Mouse (Mus musculus) limb, embryonic 10.5 days (tissue): ENCODE measurements at regions not wholly inside any gene's neighbourhood (a gene's known extent, or its start where the extent isn't known, plus 50 kb on each side); places are given as distances from the start of the nearest gene placed in this dataset.
"Not testable (repeated sequence)": the region's sequence is repeated elsewhere in the genome, so short reads cannot be mapped to it uniquely, and the experiment has no call there.

Source experiments
- DNase-seq: peaks from one replicate; pipeline ENCODE4 v3.0.0-alpha.2; 2017; ENCODE audit warnings: low spot score
- H3K27ac ChIP-seq: fragments of 300-500 bp; sonication (generic); 2 replicates; pipeline ENCODE4 v1.5.1; 2016; ENCODE audit warnings: mild to moderate bottlenecking
- H3K27me3 ChIP-seq: fragments of 300-500 bp; sonication (generic); 2 replicates; pipeline ENCODE4 v1.6.1; 2016; ENCODE audit warnings: low read depth, mild to moderate bottlenecking; ENCODE audit not compliant: poor library complexity, severe bottlenecking
- H3K36me3 ChIP-seq: fragments of 300-500 bp; sonication (generic); 2 replicates; pipeline ENCODE4 v1.6.1; 2016; ENCODE audit warnings: mild to moderate bottlenecking, moderate library complexity
- H3K4me1 ChIP-seq: fragments of 300-500 bp; sonication (generic); 2 replicates; pipeline ENCODE4 v1.6.1; 2016
- H3K4me3 ChIP-seq: fragments of 300-500 bp; sonication (generic); 2 replicates; pipeline ENCODE4 v1.5.1; 2016; ENCODE audit warnings: mild to moderate bottlenecking, moderate library complexity
- H3K9me3 ChIP-seq: fragments of 300-500 bp; sonication (generic); replicated peaks from 2 replicates; pipeline ENCODE4 v1.6.1; 2016; ENCODE audit warnings: mild to moderate bottlenecking
- WGBS: fragments of 180-500 bp; shearing (Covaris S2); methylation state at CpG from one replicate; pipeline ENCODE4 v1.1.7; 2016; 5-methylcytosine and 5-hydroxymethylcytosine counted together

DNA sequence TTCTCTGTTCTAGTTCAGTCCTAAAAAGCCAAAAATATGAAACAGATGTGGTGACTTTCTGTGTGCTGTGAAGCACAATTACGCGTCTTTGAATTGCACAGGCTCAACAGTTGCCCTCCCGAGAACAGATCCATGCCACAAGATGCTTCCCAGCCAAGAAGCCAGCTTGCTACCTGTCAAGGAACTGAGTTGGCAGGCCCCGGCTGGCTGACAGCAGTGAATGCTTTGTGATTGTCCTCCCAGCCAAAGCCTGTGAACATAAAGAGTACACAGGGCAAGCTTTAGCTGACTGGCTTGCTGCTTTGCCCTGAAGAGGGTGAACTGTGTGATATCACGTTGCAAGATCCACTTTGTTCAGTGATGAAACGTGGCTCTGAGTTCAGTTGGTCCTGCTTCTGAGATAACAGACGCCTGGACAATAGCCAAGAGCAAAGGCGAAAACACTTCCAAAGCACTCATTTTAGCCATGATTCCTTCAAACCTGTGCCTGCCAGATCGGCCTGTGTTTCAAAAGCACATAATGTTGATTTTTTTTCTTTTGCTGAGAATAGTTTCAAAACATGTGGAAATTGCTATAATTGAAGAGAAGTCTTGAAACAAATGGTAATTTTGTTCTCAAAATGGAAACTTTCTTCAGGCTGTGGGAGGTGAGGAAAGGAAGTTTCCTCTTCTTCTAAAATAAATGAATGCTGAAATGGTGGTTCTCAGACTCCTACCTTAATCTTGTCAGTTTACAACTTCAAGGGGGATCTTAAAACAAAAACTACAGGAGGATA is 173.5 kb upstream of the Arrdc3 start:
- H3K4me3 ChIP-seq: no peak overlapping the region
- H3K9me3 ChIP-seq: no peaks in the 10 kb centered on the region
- peak overlapping the region; percentile 36; the same call in 1 of the 2 replicates for H3K27ac ChIP-seq
- no peaks in the 10 kb centered on the region for H3K27me3 ChIP-seq
- DNase-seq: peak; percentile 36
- H3K4me1 ChIP-seq: peaks cover 13% of the 10 kb centered on the region
- no peaks in the 10 kb centered on the region for H3K36me3 ChIP-seq
- 56% methylated on average over 9 of the region's 9 CpGs for WGBS

GRCm38 (mm10) chr13:80719313-80719712 is 163.9 kb upstream of the Arrdc3 start:
- Histone ChIP-seq H3K27ac (no peak overlapping the region), H3K9me3 (no peaks in the 10 kb centered on the region), H3K4me3 (no peak overlapping the region), H3K4me1 (peaks cover 4% of the 10 kb centered on the region; the same call in 1 of the 2 replicates), H3K36me3 (no peaks in the 10 kb centered on the region), H3K27me3 (no peaks in the 10 kb centered on the region)
- 56% methylated on average over 3 of the region's 3 CpGs for WGBS
- no peak for DNase-seq

- Histone ChIP-seq H3K4me1 (peaks cover 4% of the 10 kb centered on the region; the same call in 1 of the 2 replicates), H3K27me3 (no peaks in the 10 kb centered on the region), H3K36me3 (no peaks in the 10 kb centered on the region), H3K9me3 (no peaks in the 10 kb centered on the region), H3K4me3 (no peak overlapping the region), H3K27ac (no peak overlapping the region)
- no peak for DNase-seq
- 67% methylated on average over 4 of the region's 4 CpGs for WGBS
Observed at GRCm38 (mm10) chr13:80723215-80724006, 159.8 kb upstream of the Arrdc3 start.

- H3K9me3 ChIP-seq: no peaks in the 10 kb centered on the region
- WGBS: 83% methylated on average over 5 of the region's 5 CpGs
Observed at GRCm38 (mm10) chr13:80729202-80729601, 154.0 kb upstream of the Arrdc3 start.

GRCm38 (mm10) chr13:80745991-80746390 is 137.2 kb upstream of the Arrdc3 start:
- Histone ChIP-seq H3K4me3 (no peak overlapping the region), H3K36me3 (no peaks in the 10 kb centered on the region), H3K4me1 (peaks cover 32% of the 10 kb centered on the region), H3K9me3 (no peaks in the 10 kb centered on the region), H3K27me3 (peaks cover 24% of the 10 kb centered on the region; the same call in 1 of the 2 replicates), H3K27ac (no peak overlapping the region)
- DNase-seq: no peak
- 92% methylated on average over 2 of the region's 2 CpGs for WGBS

More at GRCm38 (mm10) chr13:80729202-80729601, 154.0 kb upstream of the Arrdc3 start:
- H3K27ac ChIP-seq: no peak overlapping the region
- no peaks in the 10 kb centered on the region for H3K36me3 ChIP-seq
- H3K4me3 ChIP-seq: no peak overlapping the region
- no peaks in the 10 kb centered on the region for H3K4me1 ChIP-seq
- no peaks in the 10 kb centered on the region for H3K27me3 ChIP-seq
- DNase-seq: no peak

DNA sequence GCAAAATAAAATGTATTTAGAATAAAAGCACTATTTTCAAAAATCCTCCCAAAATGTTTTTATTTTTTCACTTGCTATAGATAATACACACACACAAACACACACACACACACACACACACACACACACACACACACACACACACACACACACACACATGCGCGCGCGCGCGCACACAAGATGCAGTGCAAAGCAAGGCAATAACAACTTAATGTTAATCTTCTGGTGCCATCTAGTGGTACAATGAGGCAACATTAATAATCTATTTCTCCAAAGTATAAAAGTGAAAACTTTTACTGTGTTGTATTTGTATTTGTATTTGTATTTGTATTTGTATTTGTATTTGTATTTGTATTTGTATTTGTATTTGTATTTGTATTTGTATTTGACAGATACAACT is 136.2 kb upstream of the Arrdc3 start:
- Histone ChIP-seq H3K4me1 (peaks cover 24% of the 10 kb centered on the region), H3K27me3 (peaks cover 24% of the 10 kb centered on the region; the same call in 1 of the 2 replicates)
- H3K9me3 ChIP-seq, DNase-seq, H3K27ac ChIP-seq, H3K36me3 ChIP-seq, H3K4me3 ChIP-seq: not testable (repeated sequence)
- 64% methylated on average over 6 of the region's 6 CpGs for WGBS
